Mouse (Mus musculus) kidney, postnatal 4 days (tissue): Measurements from ENCODE around the gene Dmpk.
A peak's percentile ranks its signal among the peaks of the same experiment; 100 is the strongest.

ENCODE experiments used
- DNase-seq, 2 experiments: peaks; one replicate each; pipeline ENCODE4 v3.0.0; 2021; ENCODE audit warnings: mixed read lengths in 2 of 2

Gene Dmpk

DNA sequence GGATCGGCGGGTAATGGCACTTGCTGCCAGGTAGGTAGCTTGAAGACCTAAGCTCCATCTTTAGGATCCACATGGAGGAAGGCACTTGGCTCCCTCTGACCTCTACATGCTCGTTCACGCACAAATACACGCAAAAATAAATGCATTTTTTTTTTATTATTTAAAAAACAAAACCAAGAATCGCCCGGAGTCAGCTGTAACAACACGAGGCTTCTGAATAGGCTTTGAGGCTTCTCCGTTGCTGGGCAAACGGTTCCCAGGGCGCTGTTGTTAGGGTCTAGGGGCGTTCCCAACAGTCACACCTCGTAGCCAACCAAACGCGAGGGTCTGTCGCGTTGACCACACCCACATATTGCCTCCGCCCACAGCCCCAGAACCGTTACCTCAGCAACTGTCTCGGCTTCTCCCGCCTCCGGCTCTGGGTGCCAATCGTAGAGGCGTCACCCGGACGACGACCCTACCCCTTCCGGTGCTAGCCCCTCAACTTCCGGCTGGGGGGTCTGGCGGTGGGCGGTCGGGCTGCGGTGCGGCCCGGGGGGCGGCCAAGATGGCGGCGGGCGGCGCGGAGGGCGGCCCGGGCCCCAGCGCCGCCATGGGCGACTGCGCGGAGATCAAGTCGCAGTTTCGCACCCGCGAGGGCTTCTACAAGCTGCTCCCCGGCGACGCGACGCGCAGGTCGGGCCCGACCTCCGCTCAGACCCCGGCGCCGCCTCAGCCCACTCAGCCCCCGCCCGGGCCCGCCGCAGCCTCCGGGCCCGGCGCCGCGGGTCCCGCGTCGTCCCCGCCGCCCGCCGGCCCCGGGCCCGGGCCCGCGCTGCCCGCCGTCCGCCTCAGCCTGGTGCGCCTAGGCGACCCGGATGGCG is 7.7 kb upstream of the Dmpk start, which contains the start of gene Dmwd:
Dmwd (plus strand) TSS at position 505 of the 863 bp plus-strand sequence.
- DNase-seq = peak; percentile 97 to 98

DNA sequence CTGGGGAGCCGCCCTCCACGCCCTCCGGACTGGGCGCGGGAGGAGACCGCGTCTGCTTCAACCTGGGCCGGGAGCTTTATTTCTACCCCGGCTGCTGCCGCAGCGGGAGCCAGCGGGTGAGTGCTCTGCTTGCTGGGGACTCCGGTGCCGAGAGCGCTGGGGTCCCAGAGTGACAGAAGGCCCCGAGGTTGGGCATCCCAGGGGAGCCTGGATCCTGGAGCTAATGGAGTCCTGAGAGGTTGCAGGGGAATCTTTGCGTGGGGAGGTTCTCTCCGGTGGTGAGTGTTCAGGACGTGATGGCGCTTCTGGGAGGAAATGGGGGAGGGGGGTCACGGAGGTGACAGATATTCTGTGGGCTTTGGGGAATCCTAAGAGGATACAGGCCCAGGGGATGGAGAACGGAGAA is 7.1 kb upstream of the Dmpk start:
- DNase-seq = peak; percentile 44 to 66

DNA sequence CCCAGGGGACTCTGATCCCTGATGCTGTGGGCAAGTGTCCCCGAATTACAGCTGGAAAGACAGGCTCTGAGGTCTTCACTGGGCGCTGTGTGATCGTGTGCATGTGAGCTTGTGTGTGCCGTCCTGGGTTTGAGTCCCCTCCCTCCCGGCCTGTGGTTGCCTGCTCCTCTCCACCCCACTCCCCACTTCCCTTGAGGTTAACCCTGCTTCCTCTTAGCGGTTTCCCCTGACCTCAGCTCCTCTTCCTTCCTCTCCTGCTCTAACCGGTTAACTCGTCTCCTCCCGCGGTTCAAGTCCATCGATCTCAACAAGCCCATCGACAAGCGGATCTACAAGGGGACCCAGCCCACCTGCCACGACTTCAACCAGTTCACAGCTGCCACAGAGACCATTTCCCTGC is 5.9 kb upstream of the Dmpk start:
- no peak for DNase-seq

DNA sequence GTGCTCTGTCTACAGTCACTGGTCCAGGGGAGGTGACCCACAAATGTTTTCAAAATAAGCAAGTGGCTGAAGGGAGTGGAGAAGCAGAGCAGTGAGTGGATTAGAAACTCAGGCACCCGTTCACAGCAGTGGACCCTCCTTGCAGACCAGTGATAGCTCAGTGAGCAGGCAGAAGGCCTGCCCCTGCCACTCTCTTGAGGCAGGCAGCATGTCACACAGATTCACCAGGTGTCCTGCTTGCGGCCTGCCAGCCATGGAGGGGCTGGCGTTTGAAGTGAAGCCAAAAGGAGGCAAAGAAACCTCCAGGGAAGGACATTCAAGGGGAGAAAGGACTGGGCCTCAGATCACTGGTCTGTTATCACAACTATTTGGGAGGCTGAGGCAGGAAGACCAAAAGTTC is 4.9 kb upstream of the Dmpk start:
- no peak for DNase-seq

DNA sequence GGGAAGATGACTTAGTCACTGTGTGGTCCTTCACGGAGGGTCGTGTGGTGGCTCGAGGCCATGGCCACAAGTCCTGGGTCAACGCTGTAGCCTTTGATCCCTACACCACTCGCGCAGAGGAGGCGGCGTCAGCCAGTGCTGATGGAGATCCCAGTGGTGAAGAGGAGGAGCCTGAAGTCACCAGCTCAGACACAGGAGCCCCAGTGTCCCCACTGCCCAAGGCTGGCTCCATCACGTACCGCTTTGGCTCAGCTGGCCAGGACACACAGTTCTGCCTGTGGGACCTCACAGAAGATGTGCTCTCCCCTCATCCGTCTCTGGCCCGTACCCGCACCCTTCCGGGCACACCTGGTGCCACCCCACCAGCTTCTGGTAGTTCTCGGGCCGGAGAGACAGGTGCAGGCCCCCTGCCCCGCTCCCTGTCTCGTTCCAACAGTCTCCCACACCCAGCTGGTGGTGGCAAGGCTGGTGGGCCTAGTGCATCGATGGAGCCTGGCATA is 3.1 kb upstream of the Dmpk start:
- no peak for DNase-seq

DNA sequence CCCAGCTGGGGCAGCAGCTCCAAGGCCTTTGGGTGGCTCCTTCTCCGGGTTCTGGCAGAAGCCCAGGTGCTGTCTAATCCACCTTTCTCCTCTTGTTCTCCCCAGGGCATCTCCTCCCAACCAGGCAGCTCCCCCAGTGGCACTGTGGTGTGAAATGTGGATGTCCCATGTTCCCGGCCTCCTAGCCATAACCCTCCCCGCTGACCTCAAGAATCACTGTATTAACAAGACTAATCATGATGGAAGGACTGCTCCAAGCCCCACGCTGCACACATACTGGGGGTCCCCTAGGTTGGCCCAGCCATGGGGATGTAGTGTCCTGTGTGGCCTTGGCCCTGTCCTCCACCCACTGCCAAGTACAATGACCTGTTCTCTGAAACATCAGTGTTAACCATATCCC is 1.5 kb upstream of the Dmpk start:
- DNase-seq = no peak

DNA sequence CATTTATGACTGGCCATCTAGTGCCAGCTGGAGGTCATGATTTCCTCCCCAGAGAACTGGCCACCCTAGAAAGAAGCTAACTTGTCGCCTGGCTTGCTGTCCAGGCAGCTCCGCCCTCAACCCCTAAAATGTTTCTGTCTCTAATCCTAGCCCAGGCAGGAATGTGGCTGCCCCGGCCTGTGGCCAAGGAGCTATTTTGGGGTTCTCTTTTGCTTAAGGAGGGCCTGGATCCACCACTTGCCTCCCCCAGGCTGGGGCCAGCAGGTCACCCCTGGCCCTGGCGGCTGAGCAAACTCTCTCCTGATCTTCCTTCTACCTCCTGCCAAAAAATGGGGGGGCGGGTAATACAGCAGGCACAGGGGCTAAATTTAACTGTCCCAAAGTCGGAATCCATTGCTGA is 553 bp upstream of the Dmpk start:
- peak in 1 of 2 experiments; percentile 51 for DNase-seq

DNA sequence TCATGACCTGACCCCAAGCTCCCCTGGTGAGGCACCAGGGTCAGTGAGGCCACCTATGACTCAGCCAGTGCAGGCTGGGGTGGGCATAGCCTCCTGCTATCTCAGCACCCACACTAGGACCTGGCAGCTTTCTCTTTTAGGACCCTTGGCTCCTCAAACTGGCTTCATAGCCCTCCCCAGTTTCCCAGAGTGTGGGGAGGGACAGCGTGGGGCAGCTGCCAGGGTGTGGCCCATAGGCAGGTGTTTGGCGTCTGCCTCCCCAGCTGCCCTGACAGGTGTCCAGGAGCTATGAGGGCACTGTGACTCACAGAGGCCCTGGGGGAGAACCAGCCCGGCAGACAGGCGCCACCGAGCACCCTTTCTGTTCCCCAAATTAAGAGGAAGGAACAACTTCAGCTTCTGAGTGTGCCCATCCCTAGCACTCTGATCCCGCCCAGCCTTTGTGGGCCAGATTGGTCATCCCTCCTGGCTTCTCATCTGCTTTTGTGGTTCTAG is 675 bp downstream of the Dmpk start:
- no peak for DNase-seq

DNA sequence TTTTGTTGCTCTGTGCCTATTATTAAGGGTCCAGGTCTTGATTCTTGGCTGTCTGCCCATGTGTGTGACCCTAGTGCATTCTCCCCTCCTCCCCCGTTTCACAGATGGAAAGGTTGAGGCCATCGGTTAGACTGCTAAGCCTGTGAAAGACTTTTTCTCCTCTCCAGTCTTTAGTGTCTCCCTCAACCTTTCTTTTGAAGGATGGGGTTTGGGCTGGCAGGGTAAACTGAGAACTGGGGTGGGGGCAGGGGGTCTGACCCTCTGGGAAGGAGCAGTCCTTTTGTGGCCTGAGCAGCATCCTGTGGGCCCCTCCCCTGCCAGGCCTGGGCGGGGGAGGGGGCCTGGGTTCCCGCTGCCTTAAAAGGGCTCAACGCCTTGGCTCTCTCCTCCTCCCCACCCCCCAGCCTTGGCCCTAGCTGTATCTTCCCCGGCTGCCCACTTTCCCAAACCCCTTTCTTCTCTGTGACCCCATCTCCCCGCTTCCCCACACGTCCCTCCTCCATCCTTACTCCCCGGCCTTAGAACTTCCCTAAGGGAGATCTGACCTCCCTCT is 1.3 kb downstream of the Dmpk start:
- no peak for DNase-seq

DNA sequence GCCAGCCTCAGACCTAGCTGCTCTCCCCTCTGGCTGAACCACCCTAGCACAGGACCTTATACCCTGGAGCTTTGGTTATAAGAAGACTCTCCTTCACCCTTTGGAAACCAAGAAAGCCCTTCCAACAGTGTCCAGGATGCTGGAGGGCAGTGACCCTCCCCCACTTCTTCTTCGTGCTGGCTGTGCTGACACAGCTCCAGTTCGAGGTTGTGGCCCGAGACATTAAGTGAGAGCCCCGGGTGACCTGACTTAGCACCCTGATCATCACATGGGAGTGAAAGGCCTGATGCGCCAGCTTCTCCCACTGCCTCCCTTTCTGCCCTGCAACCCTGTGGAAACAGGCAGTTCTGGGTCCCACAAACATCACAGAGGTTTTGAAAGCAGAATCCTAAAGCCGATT is 1.8 kb downstream of the Dmpk start:
- peak in 1 of 2 experiments; percentile 35 for DNase-seq

DNA sequence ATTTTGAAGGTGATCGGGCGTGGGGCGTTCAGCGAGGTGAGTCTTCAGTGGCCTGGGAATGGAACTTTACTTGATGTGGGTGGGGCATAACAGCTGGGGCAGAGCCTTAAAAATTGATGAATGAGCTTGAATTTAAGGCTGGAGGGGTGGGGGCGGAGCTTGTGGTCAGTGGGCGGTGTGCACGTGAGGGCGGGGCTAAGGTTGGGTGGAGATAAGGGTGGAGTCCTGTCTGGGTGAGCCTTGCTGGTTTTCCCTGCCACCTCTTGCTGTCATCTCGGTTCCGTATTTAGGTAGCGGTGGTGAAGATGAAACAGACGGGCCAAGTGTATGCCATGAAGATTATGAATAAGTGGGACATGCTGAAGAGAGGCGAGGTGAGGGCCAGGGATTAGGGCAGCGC is 2.4 kb downstream of the Dmpk start:
- peak; percentile 81 to 85 for DNase-seq

DNA sequence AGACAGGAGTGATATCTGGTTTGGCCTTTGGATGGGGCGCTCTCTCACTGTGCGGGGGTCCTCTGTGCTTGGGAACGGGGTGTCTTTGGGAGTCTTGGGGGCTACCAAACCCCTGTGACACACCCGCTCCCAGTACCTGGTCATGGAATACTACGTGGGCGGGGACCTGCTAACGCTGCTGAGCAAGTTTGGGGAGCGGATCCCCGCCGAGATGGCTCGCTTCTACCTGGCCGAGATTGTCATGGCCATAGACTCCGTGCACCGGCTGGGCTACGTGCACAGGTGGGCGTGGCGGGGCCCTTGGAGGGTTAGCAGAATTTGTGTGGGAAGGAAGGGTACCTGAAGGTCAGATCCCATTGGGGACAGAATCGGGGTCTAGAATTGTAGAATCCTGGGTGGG is 3.1 kb downstream of the Dmpk start:
- no peak for DNase-seq

DNA sequence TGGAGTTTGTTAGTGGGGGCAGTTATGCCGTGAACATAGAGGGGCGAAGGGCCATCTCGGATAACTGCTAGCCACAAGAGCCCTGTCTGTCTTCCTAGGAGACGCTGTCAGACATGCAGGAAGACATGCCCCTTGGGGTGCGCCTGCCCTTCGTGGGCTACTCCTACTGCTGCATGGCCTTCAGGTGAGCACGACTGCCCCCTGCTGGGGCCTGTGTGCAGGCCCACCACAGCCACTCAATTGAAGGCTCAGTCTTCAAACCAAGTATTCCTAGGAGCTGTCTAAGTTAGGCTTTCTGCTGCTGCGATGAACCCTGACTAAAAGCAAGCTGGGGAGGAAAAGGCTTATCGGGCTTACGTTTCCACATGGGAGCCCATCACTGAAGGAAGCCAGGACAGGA is 5.2 kb downstream of the Dmpk start:
- DNase-seq = peak; percentile 81 to 87

DNA sequence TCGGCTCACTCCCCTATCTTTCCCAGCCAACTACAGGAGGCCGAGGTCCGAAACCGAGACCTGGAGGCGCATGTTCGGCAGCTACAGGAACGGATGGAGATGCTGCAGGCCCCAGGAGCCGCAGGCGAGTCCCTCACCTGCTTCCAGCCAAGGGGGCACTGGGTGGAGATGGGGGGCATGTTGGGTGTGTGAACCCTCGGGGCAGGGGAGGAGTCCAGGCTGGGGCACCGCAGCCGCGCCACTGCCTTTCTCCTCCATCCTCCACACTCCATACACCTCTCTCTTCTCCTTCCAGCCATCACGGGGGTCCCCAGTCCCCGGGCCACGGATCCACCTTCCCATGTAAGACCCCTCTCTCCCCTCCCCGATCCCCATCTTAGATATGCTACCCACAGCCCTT is 8.3 kb downstream of the Dmpk start:
- peak in 1 of 2 experiments; percentile 15 for DNase-seq

DNA sequence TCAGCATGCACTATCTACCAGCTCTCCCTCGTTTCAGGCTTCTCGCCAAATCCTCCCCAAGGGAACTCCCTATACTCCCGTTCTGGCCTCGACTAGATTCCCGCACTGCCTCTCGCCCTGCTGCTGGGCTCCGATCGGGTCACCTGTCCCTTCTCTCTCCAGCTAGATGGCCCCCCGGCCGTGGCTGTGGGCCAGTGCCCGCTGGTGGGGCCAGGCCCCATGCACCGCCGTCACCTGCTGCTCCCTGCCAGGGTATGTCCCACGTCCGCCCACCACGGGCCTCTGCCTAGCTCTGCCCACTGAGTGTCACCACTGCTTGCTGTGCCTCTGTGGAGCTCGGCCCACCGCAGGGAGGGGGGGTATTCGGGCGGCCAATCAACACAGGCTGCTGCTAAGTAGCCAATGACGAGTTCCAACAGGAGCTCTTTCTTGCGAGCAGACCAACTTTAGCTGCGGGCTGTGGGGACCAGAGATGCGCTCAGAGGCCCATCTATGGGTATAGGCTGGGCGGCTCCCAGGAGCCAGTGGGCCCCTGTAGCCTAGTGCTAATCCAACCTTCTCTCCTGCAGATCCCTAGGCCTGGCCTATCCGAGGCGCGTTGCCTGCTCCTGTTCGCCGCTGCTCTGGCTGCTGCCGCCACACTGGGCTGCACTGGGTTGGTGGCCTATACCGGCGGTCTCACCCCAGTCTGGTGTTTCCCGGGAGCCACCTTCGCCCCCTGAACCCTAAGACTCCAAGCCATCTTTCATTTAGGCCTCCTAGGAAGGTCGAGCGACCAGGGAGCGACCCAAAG is 8.9 kb downstream of the Dmpk start:
- peak; percentile 76 to 87 for DNase-seq

DNA sequence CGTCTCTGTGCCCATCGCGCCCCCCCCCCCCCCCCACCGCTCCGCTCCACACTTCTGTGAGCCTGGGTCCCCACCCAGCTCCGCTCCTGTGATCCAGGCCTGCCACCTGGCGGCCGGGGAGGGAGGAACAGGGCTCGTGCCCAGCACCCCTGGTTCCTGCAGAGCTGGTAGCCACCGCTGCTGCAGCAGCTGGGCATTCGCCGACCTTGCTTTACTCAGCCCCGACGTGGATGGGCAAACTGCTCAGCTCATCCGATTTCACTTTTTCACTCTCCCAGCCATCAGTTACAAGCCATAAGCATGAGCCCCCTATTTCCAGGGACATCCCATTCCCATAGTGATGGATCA is 9.5 kb downstream of the Dmpk start:
- peak; percentile 92 to 95 for DNase-seq

DNA sequence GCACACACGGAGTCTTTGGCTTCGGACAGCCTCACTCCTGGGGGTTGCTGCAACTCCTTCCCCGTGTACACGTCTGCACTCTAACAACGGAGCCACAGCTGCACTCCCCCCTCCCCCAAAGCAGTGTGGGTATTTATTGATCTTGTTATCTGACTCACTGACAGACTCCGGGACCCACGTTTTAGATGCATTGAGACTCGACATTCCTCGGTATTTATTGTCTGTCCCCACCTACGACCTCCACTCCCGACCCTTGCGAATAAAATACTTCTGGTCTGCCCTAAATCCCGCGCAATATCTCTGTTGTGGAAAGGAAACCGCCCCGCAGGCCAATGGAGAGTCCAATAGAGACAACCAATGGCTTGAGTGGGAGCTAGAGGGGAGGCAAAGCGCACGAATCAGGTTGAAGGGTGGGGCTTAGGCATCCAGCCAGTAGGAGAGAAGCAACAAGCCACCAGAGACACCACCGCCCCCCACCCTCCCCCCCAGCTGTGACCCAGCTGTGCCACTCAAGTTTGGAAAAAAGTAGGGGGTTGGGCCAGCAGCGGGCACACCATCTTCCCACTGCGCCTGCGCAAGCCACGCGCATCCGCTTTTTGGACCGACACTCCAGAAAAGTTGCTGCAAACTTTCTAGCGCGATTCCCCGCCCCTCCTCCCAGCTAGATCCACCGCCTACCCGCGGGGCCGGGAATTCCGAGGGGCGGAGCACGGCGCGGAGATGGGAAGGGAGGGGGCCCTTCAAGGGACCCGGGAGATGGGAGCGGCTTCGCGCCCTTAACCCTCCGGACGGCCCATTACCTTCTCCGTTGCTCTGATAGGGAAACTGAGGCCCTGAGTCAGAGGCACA is 10.1 kb downstream of the Dmpk start:
- DNase-seq = peak; percentile 98 to 99

DNA sequence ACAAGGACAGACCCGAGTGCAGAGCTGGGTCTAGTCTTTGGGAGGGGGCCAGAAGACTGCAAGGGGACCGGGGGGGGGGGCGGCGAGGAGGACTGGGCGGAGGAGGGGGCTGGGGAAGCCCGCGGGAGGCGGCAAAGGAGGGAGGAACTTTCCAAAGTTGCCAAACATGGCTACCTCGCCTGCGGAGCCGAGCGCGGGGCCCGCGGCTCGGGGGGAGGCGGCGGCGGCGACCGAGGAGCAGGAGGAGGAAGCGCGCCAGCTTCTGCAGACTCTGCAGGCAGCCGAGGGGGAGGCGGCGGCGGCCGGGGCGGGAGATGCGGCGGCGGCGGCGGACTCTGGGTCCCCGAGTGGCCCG is 10.8 kb downstream of the Dmpk start, which contains the start of gene Six5:
Six5 (plus strand) TSS at position 124 of the 355 bp plus-strand sequence.
- peak; percentile 70 to 83 for DNase-seq

DNA sequence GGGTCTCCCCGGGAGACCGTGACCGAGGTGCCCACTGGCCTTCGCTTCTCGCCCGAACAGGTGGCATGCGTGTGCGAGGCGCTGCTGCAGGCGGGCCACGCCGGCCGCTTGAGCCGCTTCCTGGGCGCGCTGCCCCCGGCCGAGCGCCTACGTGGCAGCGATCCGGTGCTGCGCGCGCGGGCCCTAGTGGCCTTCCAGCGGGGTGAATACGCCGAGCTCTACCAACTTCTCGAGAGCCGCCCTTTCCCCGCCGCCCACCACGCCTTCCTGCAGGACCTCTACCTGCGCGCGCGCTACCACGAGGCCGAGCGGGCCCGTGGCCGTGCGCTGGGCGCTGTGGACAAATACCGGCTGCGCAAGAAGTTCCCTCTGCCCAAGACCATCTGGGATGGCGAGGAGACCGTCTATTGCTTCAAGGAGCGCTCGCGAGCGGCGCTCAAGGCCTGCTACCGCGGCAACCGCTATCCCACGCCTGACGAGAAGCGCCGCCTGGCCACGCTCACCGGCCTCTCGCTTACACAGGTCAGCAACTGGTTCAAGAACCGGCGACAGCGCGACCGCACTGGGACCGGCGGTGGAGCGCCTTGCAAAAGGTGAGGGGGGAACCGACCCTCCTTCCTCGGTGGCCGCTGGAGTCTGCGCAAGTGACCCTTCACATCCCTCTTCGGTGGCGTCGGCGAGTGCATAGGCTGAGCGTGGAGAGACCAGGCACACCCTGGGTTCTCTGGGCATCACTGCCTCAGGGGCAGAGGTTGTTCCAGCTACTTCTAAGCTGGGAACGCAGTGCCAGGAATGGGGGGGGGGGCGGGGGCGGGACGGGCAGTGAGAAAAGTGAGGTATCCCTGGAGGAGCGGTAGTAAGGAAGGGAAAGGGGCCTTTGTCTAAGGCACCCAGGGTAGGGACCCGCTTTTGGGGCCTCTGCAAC is 11.4 kb downstream of the Dmpk start:
- peak; percentile 70 to 83 for DNase-seq

DNA sequence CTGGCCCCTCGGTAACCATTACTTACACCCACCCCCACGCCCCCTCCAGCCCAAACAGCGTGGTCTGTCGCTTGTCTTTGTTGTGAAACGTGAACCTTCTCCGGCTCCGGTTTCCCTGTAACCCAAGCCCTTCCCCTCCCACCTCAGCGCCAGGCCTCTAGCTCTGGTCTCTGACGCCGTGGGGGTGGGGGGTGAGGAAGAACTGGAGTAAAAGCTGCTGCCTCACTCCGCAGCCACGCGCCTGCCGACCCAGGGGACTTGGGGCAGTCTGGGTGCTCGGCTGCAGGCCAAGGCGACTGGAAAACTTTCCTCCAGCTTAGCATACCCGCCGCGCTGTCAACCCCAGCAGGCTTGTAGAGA is 12.1 kb downstream of the Dmpk start:
- DNase-seq = peak; percentile 87 to 92

DNA sequence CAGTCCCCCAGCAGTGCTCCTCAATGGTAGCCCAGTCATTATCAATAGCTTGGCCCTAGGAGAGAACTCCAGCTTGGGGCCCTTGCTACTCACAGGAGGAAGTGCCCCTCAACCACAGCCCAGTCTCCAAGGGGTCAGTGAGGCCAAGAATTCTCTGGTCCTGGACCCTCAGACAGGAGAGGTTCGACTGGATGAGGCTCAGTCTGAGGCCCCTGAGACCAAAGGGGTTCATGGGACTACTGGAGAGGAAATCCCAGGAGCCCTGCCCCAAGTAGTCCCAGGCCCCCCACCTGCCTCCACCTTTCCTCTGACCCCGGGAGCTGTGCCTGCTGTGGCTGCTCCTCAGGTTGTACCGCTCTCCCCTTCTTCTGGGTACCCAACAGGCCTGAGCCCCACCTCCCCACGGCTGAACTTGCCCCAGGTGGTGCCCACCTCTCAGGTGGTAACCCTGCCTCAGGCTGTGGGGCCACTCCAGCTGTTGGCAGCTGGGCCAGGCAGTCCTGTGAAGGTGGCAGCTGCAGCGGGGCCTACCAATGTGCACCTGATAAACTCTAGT is 12.8 kb downstream of the Dmpk start:
- DNase-seq = no peak
